22 mouse cellular contexts compared by ENCODE assay signal in genomic region chr1:76717639-76718292, GRCm38 (mm10).
A peak's percentile ranks its signal among the peaks of the same experiment; 100 is the strongest.
DNase-seq lines count a peak whose midpoint lies in the region; ATAC-seq lines count a peak whose summit lies in the region.
"Had no signal": no experiment of that assay in that cellular context is flagged by ENCODE, and none has a peak within 500 bp of the region (broad histone marks: within the 10 kb centered on the region; RNA-seq: fewer than 3 reads in every experiment).

No protein-coding gene starts in this region.

- no peaks in the 10 kb centered on the region for H3K36me3 ChIP-seq in neural tube, embryonic 11.5 days (ENCODE audit: control insufficient read depth, insufficient read depth, low read length)
- no peaks in the 10 kb centered on the region for H3K36me3 ChIP-seq in embryonic facial prominence, embryonic 10.5 days (replicated peaks)
- no peaks in the 10 kb centered on the region for H3K36me3 ChIP-seq in hindbrain, embryonic 14.5 days (replicated peaks; ENCODE audit: control insufficient read depth, insufficient read depth)
- no peaks in the 10 kb centered on the region for H3K36me3 ChIP-seq in midbrain, embryonic 16.5 days (ENCODE audit: control insufficient read depth, insufficient read depth, low read length)
- H3K36me3 ChIP-seq: embryonic facial prominence, embryonic 12.5 days; heart, embryonic 13.5 days; limb, embryonic 12.5 days; liver, embryonic 13.5 days; lung, embryonic 15.5 days; midbrain, embryonic 12.5 days had no signal

- H3K27me3 ChIP-seq in neural tube, embryonic 11.5 days (ENCODE audit: control insufficient read depth, insufficient read depth, low read length): no peaks in the 10 kb centered on the region
- no peaks in the 10 kb centered on the region for H3K27me3 ChIP-seq in embryonic facial prominence, embryonic 10.5 days (replicated peaks; ENCODE audit: low read depth, poor library complexity, severe bottlenecking)
- H3K27me3 ChIP-seq in hindbrain, embryonic 14.5 days (ENCODE audit: control insufficient read depth, insufficient read depth, low read length): no peaks in the 10 kb centered on the region
- H3K27me3 ChIP-seq in midbrain, embryonic 16.5 days (ENCODE audit: control insufficient read depth, insufficient read depth, low read depth, low read length): no peaks in the 10 kb centered on the region
- H3K27me3 ChIP-seq: embryonic facial prominence, embryonic 12.5 days; heart, embryonic 13.5 days; limb, embryonic 12.5 days; liver, embryonic 13.5 days; lung, embryonic 15.5 days; midbrain, embryonic 12.5 days had no signal

- H3K4me2 ChIP-seq in neural tube, embryonic 11.5 days (ENCODE audit: low read depth): no peak overlapping the region
- no peak overlapping the region for H3K4me2 ChIP-seq in hindbrain, embryonic 14.5 days (replicated peaks)
- H3K4me2 ChIP-seq in midbrain, embryonic 16.5 days (ENCODE audit: low read length): no peak overlapping the region
- H3K4me2 ChIP-seq: embryonic facial prominence, embryonic 12.5 days; heart, embryonic 13.5 days; limb, embryonic 12.5 days; liver, embryonic 13.5 days; lung, embryonic 15.5 days; midbrain, embryonic 12.5 days had no signal

- no peaks in the 10 kb centered on the region for H3K4me1 ChIP-seq in neural tube, embryonic 11.5 days (ENCODE audit: control insufficient read depth, insufficient read depth, low read length)
- peaks cover 3% of the 10 kb centered on the region; the same call in 1 of the 2 replicates for H3K4me1 ChIP-seq in embryonic facial prominence, embryonic 10.5 days
- H3K4me1 ChIP-seq in hindbrain, embryonic 14.5 days (replicated peaks; ENCODE audit: control insufficient read depth, insufficient read depth, low read length): no peaks in the 10 kb centered on the region
- H3K4me1 ChIP-seq in midbrain, embryonic 16.5 days (ENCODE audit: control insufficient read depth, insufficient read depth, low read length): peaks cover 5% of the 10 kb centered on the region; the same call in 1 of the 2 replicates
- H3K4me1 ChIP-seq: embryonic facial prominence, embryonic 12.5 days; heart, embryonic 13.5 days; liver, embryonic 13.5 days; lung, embryonic 15.5 days had no signal

- DNase-seq in neural tube, embryonic 11.5 days (ENCODE audit: low spot score): peak; percentile 13
- no peak for DNase-seq in neural tube, embryonic 10.5 days (ENCODE audit: extremely low spot score, low spot score)
- DNase-seq in embryonic facial prominence, embryonic 10.5 days (ENCODE audit: low spot score): no peak
- DNase-seq in hindbrain, embryonic 14.5 days (ENCODE audit: low spot score): no peak
- DNase-seq in B cell, adult 2 months: no peak
- no peak for DNase-seq in right cerebral cortex, postnatal 4 days
- DNase-seq: adrenal gland, adult 2 months; cerebellum, postnatal 14 days; gastrocnemius, postnatal 14 days; heart, adult 18-20 months; kidney, postnatal 36 days; layer of hippocampus, adult 9-11 months; liver, embryonic 13.5 days; lung, postnatal 4 days; thymus, postnatal 25 days had no signal

- no peaks in the 10 kb centered on the region for H3K9me3 ChIP-seq in neural tube, embryonic 11.5 days (ENCODE audit: control insufficient read depth, low read length)
- H3K9me3 ChIP-seq in embryonic facial prominence, embryonic 10.5 days: no peaks in the 10 kb centered on the region
- H3K9me3 ChIP-seq in hindbrain, embryonic 14.5 days (ENCODE audit: control insufficient read depth, low read length): no peaks in the 10 kb centered on the region
- no peaks in the 10 kb centered on the region for H3K9me3 ChIP-seq in midbrain, embryonic 16.5 days (replicated peaks; ENCODE audit: control insufficient read depth, low read length, poor library complexity, severe bottlenecking)
- H3K9me3 ChIP-seq: embryonic facial prominence, embryonic 12.5 days; heart, embryonic 13.5 days; limb, embryonic 12.5 days; liver, embryonic 13.5 days; lung, embryonic 15.5 days; midbrain, embryonic 12.5 days had no signal

- no peak overlapping the region for H3K4me3 ChIP-seq in neural tube, embryonic 11.5 days (ENCODE audit: low read depth, low read length)
- no peak overlapping the region for H3K4me3 ChIP-seq in embryonic facial prominence, embryonic 10.5 days
- no peak overlapping the region for H3K4me3 ChIP-seq in hindbrain, embryonic 14.5 days (replicated peaks; ENCODE audit: low read length)
- H3K4me3 ChIP-seq in midbrain, embryonic 16.5 days (ENCODE audit: low read depth, low read length): no peak overlapping the region
- H3K4me3 ChIP-seq: embryonic facial prominence, embryonic 12.5 days; erythroblast, embryonic 14.5 days; heart, embryonic 13.5 days; limb, embryonic 12.5 days; liver, embryonic 13.5 days; lung, embryonic 15.5 days; midbrain, embryonic 12.5 days had no signal

- 56% methylated on average over 11 of the region's 11 CpGs for WGBS in neural tube, embryonic 11.5 days
- WGBS in embryonic facial prominence, embryonic 10.5 days: 63% methylated on average over 11 of the region's 11 CpGs
- WGBS in hindbrain, embryonic 14.5 days: 51% methylated on average over 11 of the region's 11 CpGs
- 30% methylated on average over 11 of the region's 11 CpGs for WGBS in midbrain, embryonic 16.5 days

- no peak for ATAC-seq in neural tube, embryonic 11.5 days (ENCODE audit: insufficient read depth, low FRiP score, low TSS enrichment)
- no peak for ATAC-seq in hindbrain, embryonic 14.5 days (ENCODE audit: low FRiP score)
- peak; percentile 51; the same call in 1 of the 2 replicates for ATAC-seq in midbrain, embryonic 16.5 days

- 0 out of 2 replicates have a peak overlapping the region, but pooled peaks have one; percentile 11 for H3K27ac ChIP-seq in neural tube, embryonic 11.5 days (ENCODE audit: low read depth, low read length)
- peak overlapping the region; percentile 16; the same call in 1 of the 2 replicates for H3K27ac ChIP-seq in embryonic facial prominence, embryonic 10.5 days (replicated peaks)
- 0 out of 2 replicates have a peak overlapping the region, but pooled peaks have one; percentile 26 for H3K27ac ChIP-seq in hindbrain, embryonic 14.5 days
- peak overlapping the region; percentile 24; the same call in 1 of the 2 replicates for H3K27ac ChIP-seq in midbrain, embryonic 16.5 days (ENCODE audit: low read length)
- H3K27ac ChIP-seq: embryonic facial prominence, embryonic 12.5 days; heart, embryonic 13.5 days; limb, embryonic 12.5 days; liver, embryonic 13.5 days; lung, embryonic 15.5 days; midbrain, embryonic 12.5 days had no signal

- H3K9ac ChIP-seq in neural tube, embryonic 11.5 days (ENCODE audit: low read length): no peak overlapping the region; the same call in 1 of the 2 replicates
- H3K9ac ChIP-seq in hindbrain, embryonic 14.5 days: no peak overlapping the region
- no peak overlapping the region for H3K9ac ChIP-seq in midbrain, embryonic 16.5 days (ENCODE audit: low read depth, low read length)
- H3K9ac ChIP-seq: embryonic facial prominence, embryonic 12.5 days; heart, embryonic 13.5 days; limb, embryonic 12.5 days; liver, embryonic 13.5 days; lung, embryonic 15.5 days; midbrain, embryonic 12.5 days had no signal
